Mouse (Mus musculus): Measurements from ENCODE around the gene Cd300ld5. TPM values are rescaled to one million over a fixed set of nuclear protein-coding genes. Genes with fewer than 3 reads are reported as not detected.
"Not testable (repeated sequence)": the region's sequence is repeated elsewhere in the genome, so short reads cannot be mapped to it uniquely, and the experiment has no call there.

The Cd300ld5 gene
- not detected in 2 replicates for polyA plus RNA-seq (2014; fragmentation: Nextera tagmentation; extraction: Ambion mirVana)

GRCm38 (mm10) chr11:115037669-115038068 lies at the start of gene Cd300ld5:
Gene Cd300ld5 (minus strand): TSS chr11:115037769.
- H3K9me3 ChIP-seq (replicated peaks; ENCODE audit: control insufficient read depth, low read length); H3K27ac ChIP-seq (ENCODE audit: low read depth, low read length); H3K9ac ChIP-seq (ENCODE audit: low read depth, low read length); ATAC-seq (replicated peaks; ENCODE audit: insufficient number of reproducible peaks, low FRiP score, low TSS enrichment); H3K27me3 ChIP-seq (ENCODE audit: control insufficient read depth, insufficient read depth, low read length); H3K4me2 ChIP-seq; H3K4me3 ChIP-seq (ENCODE audit: low read depth, low read length); H3K4me1 ChIP-seq (ENCODE audit: control insufficient read depth, insufficient read depth, low read length); H3K36me3 ChIP-seq (ENCODE audit: control insufficient read depth, insufficient read depth, low read length): not testable (repeated sequence)
- no CpG with 5 or more reads among the region's 6 CpGs for WGBS (ENCODE audit: insufficient replicate concordance)

GRCm38 (mm10) chr11:115086213-115086612 lies 48.6 kb upstream of the Cd300ld5 start:
- no peak for ATAC-seq (replicated peaks; ENCODE audit: insufficient number of reproducible peaks, low FRiP score, low TSS enrichment)
- Histone ChIP-seq H3K4me3 (ENCODE audit: low read depth, low read length) (no peak overlapping the region), H3K4me2 (no peak overlapping the region), H3K36me3 (ENCODE audit: control insufficient read depth, insufficient read depth, low read length) (no peaks in the 10 kb centered on the region), H3K27ac (ENCODE audit: low read depth, low read length) (no peak overlapping the region), H3K4me1 (ENCODE audit: control insufficient read depth, insufficient read depth, low read length) (no peaks in the 10 kb centered on the region), H3K9me3 (replicated peaks; ENCODE audit: control insufficient read depth, low read length) (no peaks in the 10 kb centered on the region), H3K27me3 (ENCODE audit: control insufficient read depth, insufficient read depth, low read length) (peaks cover 35% of the 10 kb centered on the region), H3K9ac (ENCODE audit: low read depth, low read length) (no peak overlapping the region)
- 55% methylated on average over 7 of the region's 7 CpGs for WGBS (ENCODE audit: insufficient replicate concordance)

- 68% methylated on average over 8 of the region's 8 CpGs for WGBS (ENCODE audit: insufficient replicate concordance)
- Histone ChIP-seq H3K4me1 (ENCODE audit: control insufficient read depth, insufficient read depth, low read length) (no peaks in the 10 kb centered on the region), H3K9ac (ENCODE audit: low read depth, low read length) (no peak overlapping the region), H3K36me3 (ENCODE audit: control insufficient read depth, insufficient read depth, low read length) (no peaks in the 10 kb centered on the region), H3K9me3 (replicated peaks; ENCODE audit: control insufficient read depth, low read length) (no peaks in the 10 kb centered on the region), H3K4me2 (no peak overlapping the region), H3K27ac (ENCODE audit: low read depth, low read length) (no peak overlapping the region), H3K27me3 (ENCODE audit: control insufficient read depth, insufficient read depth, low read length) (peaks cover 24% of the 10 kb centered on the region), H3K4me3 (ENCODE audit: low read depth, low read length) (no peak overlapping the region)
- no peak for ATAC-seq (replicated peaks; ENCODE audit: insufficient number of reproducible peaks, low FRiP score, low TSS enrichment)
Observed at GRCm38 (mm10) chr11:115085064-115085463, 47.5 kb upstream of the Cd300ld5 start.

GRCm38 (mm10) chr11:115084595-115084994 lies 47.0 kb upstream of the Cd300ld5 start:
- ATAC-seq (replicated peaks; ENCODE audit: insufficient number of reproducible peaks, low FRiP score, low TSS enrichment), result no peak
- Histone ChIP-seq H3K4me1 (ENCODE audit: control insufficient read depth, insufficient read depth, low read length) (no peaks in the 10 kb centered on the region), H3K9ac (ENCODE audit: low read depth, low read length) (no peak overlapping the region), H3K4me2 (no peak overlapping the region), H3K36me3 (ENCODE audit: control insufficient read depth, insufficient read depth, low read length) (no peaks in the 10 kb centered on the region), H3K9me3 (replicated peaks; ENCODE audit: control insufficient read depth, low read length) (no peaks in the 10 kb centered on the region), H3K4me3 (ENCODE audit: low read depth, low read length) (no peak overlapping the region), H3K27ac (ENCODE audit: low read depth, low read length) (no peak overlapping the region), H3K27me3 (ENCODE audit: control insufficient read depth, insufficient read depth, low read length) (peaks cover 23% of the 10 kb centered on the region)
- 40% methylated on average over 12 of the region's 12 CpGs for WGBS (ENCODE audit: insufficient replicate concordance)

- H3K36me3 ChIP-seq (ENCODE audit: control insufficient read depth, insufficient read depth, low read length), result no peaks in the 10 kb centered on the region
- H3K4me1 ChIP-seq (ENCODE audit: control insufficient read depth, insufficient read depth, low read length), result no peaks in the 10 kb centered on the region
- no peak overlapping the region for H3K4me3 ChIP-seq (ENCODE audit: low read depth, low read length)
- WGBS (ENCODE audit: insufficient replicate concordance), result 39% methylated on average over 18 of the region's 18 CpGs
- H3K27me3 ChIP-seq (ENCODE audit: control insufficient read depth, insufficient read depth, low read length), result peaks cover 20% of the 10 kb centered on the region
- no peak overlapping the region for H3K4me2 ChIP-seq
- ATAC-seq (replicated peaks; ENCODE audit: insufficient number of reproducible peaks, low FRiP score, low TSS enrichment), result no peak
- no peak overlapping the region for H3K9ac ChIP-seq (ENCODE audit: low read depth, low read length)
- no peak overlapping the region for H3K27ac ChIP-seq (ENCODE audit: low read depth, low read length)
- no peaks in the 10 kb centered on the region for H3K9me3 ChIP-seq (replicated peaks; ENCODE audit: control insufficient read depth, low read length)
Observed at GRCm38 (mm10) chr11:115083376-115084139, 46.0 kb upstream of the Cd300ld5 start.

- Histone ChIP-seq H3K9ac (ENCODE audit: low read depth, low read length) (no peak overlapping the region), H3K9me3 (replicated peaks; ENCODE audit: control insufficient read depth, low read length) (no peaks in the 10 kb centered on the region), H3K4me1 (ENCODE audit: control insufficient read depth, insufficient read depth, low read length) (no peaks in the 10 kb centered on the region), H3K27me3 (ENCODE audit: control insufficient read depth, insufficient read depth, low read length) (peaks cover 20% of the 10 kb centered on the region), H3K27ac (ENCODE audit: low read depth, low read length) (no peak overlapping the region), H3K4me3 (ENCODE audit: low read depth, low read length) (no peak overlapping the region), H3K36me3 (ENCODE audit: control insufficient read depth, insufficient read depth, low read length) (no peaks in the 10 kb centered on the region), H3K4me2 (no peak overlapping the region)
- 65% methylated on average over 6 of the region's 6 CpGs for WGBS (ENCODE audit: insufficient replicate concordance)
- no peak for ATAC-seq (replicated peaks; ENCODE audit: insufficient number of reproducible peaks, low FRiP score, low TSS enrichment)
Observed at GRCm38 (mm10) chr11:115082196-115082595, 44.6 kb upstream of the Cd300ld5 start.

GRCm38 (mm10) chr11:115081373-115081772 lies 43.8 kb upstream of the Cd300ld5 start:
- Histone ChIP-seq H3K36me3 (ENCODE audit: control insufficient read depth, insufficient read depth, low read length) (no peaks in the 10 kb centered on the region), H3K27ac (ENCODE audit: low read depth, low read length) (no peak overlapping the region), H3K4me1 (ENCODE audit: control insufficient read depth, insufficient read depth, low read length) (no peaks in the 10 kb centered on the region), H3K27me3 (ENCODE audit: control insufficient read depth, insufficient read depth, low read length) (peaks cover 19% of the 10 kb centered on the region), H3K4me2 (no peak overlapping the region), H3K4me3 (ENCODE audit: low read depth, low read length) (no peak overlapping the region), H3K9me3 (replicated peaks; ENCODE audit: control insufficient read depth, low read length) (no peaks in the 10 kb centered on the region), H3K9ac (ENCODE audit: low read depth, low read length) (no peak overlapping the region)
- 55% methylated on average over 3 of the region's 3 CpGs for WGBS (ENCODE audit: insufficient replicate concordance)
- no peak for ATAC-seq (replicated peaks; ENCODE audit: insufficient number of reproducible peaks, low FRiP score, low TSS enrichment)

GRCm38 (mm10) chr11:115080886-115081285 lies 43.3 kb upstream of the Cd300ld5 start:
- no peaks in the 10 kb centered on the region for H3K4me1 ChIP-seq (ENCODE audit: control insufficient read depth, insufficient read depth, low read length)
- no peak overlapping the region for H3K27ac ChIP-seq (ENCODE audit: low read depth, low read length)
- WGBS (ENCODE audit: insufficient replicate concordance), result 32% methylated on average over 13 of the region's 13 CpGs
- H3K9ac ChIP-seq (ENCODE audit: low read depth, low read length), result no peak overlapping the region
- no peak for ATAC-seq (replicated peaks; ENCODE audit: insufficient number of reproducible peaks, low FRiP score, low TSS enrichment)
- H3K9me3 ChIP-seq (replicated peaks; ENCODE audit: control insufficient read depth, low read length), result no peaks in the 10 kb centered on the region
- H3K36me3 ChIP-seq (ENCODE audit: control insufficient read depth, insufficient read depth, low read length), result no peaks in the 10 kb centered on the region
- H3K27me3 ChIP-seq (ENCODE audit: control insufficient read depth, insufficient read depth, low read length), result peaks cover 15% of the 10 kb centered on the region
- no peak overlapping the region for H3K4me2 ChIP-seq
- no peak overlapping the region for H3K4me3 ChIP-seq (ENCODE audit: low read depth, low read length)

- H3K9me3 ChIP-seq (replicated peaks; ENCODE audit: control insufficient read depth, low read length), result no peaks in the 10 kb centered on the region
- H3K4me1 ChIP-seq (ENCODE audit: control insufficient read depth, insufficient read depth, low read length), result no peaks in the 10 kb centered on the region
- peaks cover under 1% of the 10 kb centered on the region; the same call in 1 of the 2 replicates for H3K27me3 ChIP-seq (ENCODE audit: control insufficient read depth, insufficient read depth, low read length)
- H3K27ac ChIP-seq (ENCODE audit: low read depth, low read length), result no peak overlapping the region
- no peak overlapping the region for H3K4me3 ChIP-seq (ENCODE audit: low read depth, low read length)
- 73% methylated on average over 5 of the region's 5 CpGs for WGBS (ENCODE audit: insufficient replicate concordance)
- ATAC-seq (replicated peaks; ENCODE audit: insufficient number of reproducible peaks, low FRiP score, low TSS enrichment), result no peak
- no peak overlapping the region for H3K4me2 ChIP-seq
- no peaks in the 10 kb centered on the region for H3K36me3 ChIP-seq (ENCODE audit: control insufficient read depth, insufficient read depth, low read length)
- no peak overlapping the region for H3K9ac ChIP-seq (ENCODE audit: low read depth, low read length)
Observed at GRCm38 (mm10) chr11:115078680-115079079, 41.1 kb upstream of the Cd300ld5 start.

All from heart, embryonic 11.5 days (tissue).